Mouse (Mus musculus) myocyte (in vitro differentiated cells): ENCODE data around the gene Disp3.

Source experiments
- MAX ChIP-seq: IDR thresholded peaks from one replicate; pipeline ENCODE4 v1.6.1; 2011; ENCODE audit warnings: low read depth, mild to moderate bottlenecking, control low read depth
- MYOD1 ChIP-seq, 3 experiments: IDR thresholded peaks; one replicate each; pipeline ENCODE4 v1.6.1; 2011; ENCODE audit warnings: control low read depth in 2 of 3, low read depth in 2 of 3, mild to moderate bottlenecking in 2 of 3, moderate library complexity in 1 of 3; ENCODE audit not compliant: insufficient read length in 2 of 3, control insufficient read depth in 1 of 3
- POLR2A ChIP-seq: IDR thresholded peaks from one replicate; pipeline ENCODE4 v1.6.1; 2011; ENCODE audit warnings: low read depth, mild to moderate bottlenecking, control low read depth, moderate library complexity; ENCODE audit not compliant: insufficient read length
- POLR2AphosphoS2 ChIP-seq: IDR thresholded peaks from one replicate; pipeline ENCODE4 v1.6.1; 2011; ENCODE audit warnings: low read depth, control low read depth; ENCODE audit not compliant: insufficient read length
- REST ChIP-seq: IDR thresholded peaks from one replicate; pipeline ENCODE4 v1.6.1; 2011; ENCODE audit warnings: mild to moderate bottlenecking, control low read depth, moderate library complexity; ENCODE audit not compliant: insufficient read depth, insufficient read length
- SRF ChIP-seq: IDR thresholded peaks from one replicate; pipeline ENCODE4 v1.6.1; 2011; ENCODE audit warnings: low read depth; ENCODE audit not compliant: control insufficient read depth, insufficient read length
- USF1 ChIP-seq: IDR thresholded peaks from one replicate; pipeline ENCODE4 v1.6.1; 2011; ENCODE audit warnings: low read depth, mild to moderate bottlenecking, control low read depth, moderate library complexity

DNA sequence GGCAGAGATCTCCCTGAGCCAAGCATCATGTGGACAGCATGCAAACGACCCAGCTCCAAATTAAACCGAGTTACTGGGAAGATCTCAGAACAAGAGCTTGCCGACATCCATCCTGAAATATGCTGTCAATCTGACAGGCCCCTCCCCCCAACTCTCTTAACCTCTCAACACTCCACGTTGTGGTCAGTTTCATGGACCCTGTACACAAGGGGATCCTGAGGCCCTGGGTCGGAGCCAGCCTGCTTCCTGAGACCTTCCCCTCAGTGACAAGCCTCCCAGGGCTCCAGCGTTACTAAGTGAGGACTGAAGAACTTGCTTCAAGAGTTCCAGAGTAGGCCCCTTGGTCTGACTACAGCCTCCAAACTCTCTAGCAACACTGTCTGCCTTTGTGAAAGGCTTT lies 48.8 kb downstream of the Disp3 start:
- TF ChIP-seq MAX (no peak), REST (no peak), POLR2A (no peak), USF1 (no peak), MYOD1 (IDR thresholded peaks at IDR 0.05; ENCODE audit: control insufficient read depth in 1 of 3, insufficient read length in 2 of 3, low read depth in 2 of 3) (no peak), POLR2AphosphoS2 (no peak), SRF (no peak)
